Mouse (Mus musculus) spleen, postnatal 14 days (tissue): ENCODE data around the gene Lrfn3.

Experiments used
- DNase-seq, 2 experiments: peaks; one replicate each; pipeline ENCODE4 v3.0.0; 2021 to 2022; ENCODE audit warnings: low spot score in 2 of 2

Gene Lrfn3

GRCm38 (mm10) chr7:30346635-30347379 is 15.8 kb downstream of the Lrfn3 start:
- DNase-seq, result peak in 1 of 2 experiments; percentile 50

DNA sequence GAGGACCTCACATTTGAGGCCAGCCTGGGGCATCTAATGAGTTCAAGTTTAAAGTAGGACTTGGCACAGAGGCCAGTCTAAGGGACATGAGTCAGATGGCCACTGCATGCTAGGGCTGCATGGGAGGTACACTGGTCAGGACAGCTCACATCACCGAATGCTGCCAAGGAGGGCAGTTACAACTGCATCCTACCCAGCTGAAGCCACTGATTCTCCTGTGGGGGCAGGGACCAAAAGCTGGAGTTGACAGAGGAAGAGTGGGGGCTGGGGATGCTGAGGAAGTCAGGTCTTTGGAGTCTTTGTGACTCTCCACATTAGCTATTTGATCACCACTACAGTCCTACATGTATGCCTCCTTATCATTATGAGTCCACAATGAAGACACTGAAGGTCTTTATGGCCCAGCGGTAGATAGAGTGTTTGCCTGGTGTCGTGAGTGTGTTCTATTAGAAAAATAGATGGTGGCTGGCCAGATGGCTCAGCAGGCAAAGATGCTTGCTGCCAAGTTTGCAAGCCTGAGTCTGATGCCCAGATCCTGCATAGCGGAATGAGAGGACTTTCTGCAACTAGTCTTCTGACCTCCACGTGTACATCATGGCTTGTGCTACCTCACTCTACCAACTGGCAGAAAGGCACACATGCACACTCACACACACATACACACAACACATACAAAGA is 23.0 kb downstream of the Lrfn3 start:
- no peak for DNase-seq

- peak; percentile 30 to 56 for DNase-seq
These were observed 26.2 kb downstream of the Lrfn3 start for GRCm38 (mm10) chr7:30336384-30336783.

DNA sequence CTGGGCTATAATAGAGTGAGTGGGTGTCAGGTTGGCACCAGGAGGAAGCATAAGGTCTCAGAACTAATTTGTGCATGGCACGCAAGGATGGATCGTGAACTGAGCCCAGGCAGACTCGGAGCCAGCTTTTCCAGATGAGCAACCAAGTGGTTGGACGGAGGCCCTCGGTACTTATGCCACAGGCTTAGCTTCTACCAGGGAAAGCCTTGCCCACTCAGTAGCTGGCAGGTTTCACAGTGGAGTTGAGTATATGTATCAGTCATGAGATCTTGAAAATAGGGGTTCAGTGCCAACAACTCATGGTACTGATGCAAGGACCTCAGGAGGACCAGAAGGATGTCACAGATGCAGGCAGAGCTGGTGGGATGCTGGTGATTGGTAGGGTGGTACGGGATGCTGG is 26.9 kb downstream of the Lrfn3 start:
- no peak for DNase-seq

- no peak for DNase-seq
These were observed 28.0 kb downstream of the Lrfn3 start for GRCm38 (mm10) chr7:30334563-30334962.

DNA sequence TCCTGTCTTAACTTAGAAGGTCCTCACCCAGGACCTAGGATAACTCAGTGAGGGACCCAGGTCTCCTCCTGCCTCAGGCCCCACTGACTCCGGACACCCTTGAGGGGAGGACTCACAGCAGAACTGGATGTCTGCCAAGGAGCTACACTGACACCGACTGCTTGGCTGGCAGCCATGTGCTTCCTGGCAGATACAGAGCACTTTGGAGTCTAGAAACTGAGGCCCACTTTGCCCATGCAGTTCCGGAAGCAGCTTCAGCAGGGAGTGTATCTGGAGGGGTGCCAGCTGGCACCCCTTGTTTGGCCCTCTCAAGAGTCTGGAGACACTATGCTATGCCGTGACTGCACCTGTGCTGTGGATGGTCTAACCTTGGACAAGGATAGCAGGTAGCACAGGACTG is 29.1 kb downstream of the Lrfn3 start:
- no peak for DNase-seq

- DNase-seq, result no peak
These were observed 29.8 kb downstream of the Lrfn3 start for GRCm38 (mm10) chr7:30332622-30333259.

DNA sequence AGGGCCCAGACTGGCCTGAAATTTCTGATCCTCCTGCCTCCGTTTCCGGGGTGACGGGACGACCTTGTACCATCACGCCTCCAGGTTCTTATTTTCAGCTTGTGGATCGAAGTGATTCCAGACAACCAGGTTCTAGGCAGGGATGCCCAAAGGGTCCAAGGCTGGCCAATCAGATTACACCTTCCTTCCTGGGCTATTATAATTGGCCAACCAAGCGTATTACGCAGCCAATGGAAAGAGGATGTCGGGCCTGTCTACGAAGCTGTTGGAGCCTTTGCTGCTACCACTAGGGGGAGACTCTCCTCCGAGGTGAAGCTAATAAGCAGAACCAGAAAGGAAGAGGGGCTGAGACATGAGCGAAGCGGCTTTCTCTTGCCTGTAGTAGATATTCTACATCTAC is 30.7 kb downstream of the Lrfn3 start:
- DNase-seq, result peak; percentile 19 to 64

DNA sequence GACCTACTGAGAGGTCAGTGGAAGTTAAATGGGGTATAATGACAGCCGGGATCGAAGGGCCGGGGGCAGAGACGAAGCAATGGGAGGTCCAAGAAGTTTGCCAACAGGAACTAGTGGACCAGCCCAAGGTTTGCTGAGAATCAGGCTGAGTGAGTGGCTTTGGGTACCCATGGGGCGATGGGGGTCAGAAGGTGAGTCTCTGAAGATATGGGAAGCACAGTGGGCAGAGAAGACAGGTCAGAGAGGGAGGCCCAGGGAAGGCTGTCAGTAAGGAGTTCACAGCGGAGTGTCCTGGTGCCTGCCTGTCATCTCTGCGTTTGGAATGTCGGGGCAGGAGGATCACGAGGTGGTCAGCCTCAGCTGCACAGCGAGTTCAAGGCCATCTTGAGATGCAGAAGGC is 34.2 kb downstream of the Lrfn3 start:
- DNase-seq, result no peak

DNA sequence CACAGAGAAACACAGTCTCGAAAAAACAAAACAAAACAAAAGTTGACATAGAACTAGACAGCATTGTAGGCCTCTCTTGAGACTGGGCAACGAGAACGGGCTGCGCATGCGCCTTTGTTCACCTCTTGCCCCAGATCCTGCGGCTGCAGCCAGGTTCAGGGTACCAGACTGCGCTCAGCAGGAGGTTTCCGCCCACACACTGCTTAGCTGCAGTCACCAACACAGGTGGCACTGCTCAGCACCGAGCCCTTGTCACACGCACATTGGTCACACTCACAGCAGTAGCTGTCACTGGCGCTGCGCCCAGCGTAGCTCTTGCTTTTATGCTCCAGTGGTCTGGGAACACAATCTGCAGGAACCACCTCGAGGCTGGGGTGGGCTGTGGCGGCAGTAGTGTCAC is 35.4 kb downstream of the Lrfn3 start:
- no peak for DNase-seq

DNA sequence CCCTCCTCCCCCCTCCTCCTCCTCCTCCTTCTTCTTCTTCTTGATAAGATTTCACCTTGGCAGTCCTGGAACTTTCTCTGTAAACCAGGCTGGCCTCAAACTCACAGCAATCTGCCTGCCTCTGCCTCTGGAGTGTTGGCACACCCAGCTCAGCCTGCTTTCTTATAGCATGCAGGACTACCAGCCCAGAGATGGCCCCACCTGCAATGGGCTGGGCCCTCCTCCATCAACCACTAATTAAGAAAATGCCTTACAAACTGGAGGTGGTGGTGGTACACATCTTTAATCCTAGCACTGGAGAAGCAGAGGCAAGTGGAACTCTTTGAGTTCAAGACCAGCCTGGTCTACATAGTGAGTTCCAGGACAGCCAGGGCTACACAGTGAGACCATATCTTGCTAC is 36.1 kb downstream of the Lrfn3 start:
- DNase-seq, result no peak

- DNase-seq, result peak; percentile 27 to 61
These were observed 37.2 kb downstream of the Lrfn3 start for GRCm38 (mm10) chr7:30325364-30325763.

DNA sequence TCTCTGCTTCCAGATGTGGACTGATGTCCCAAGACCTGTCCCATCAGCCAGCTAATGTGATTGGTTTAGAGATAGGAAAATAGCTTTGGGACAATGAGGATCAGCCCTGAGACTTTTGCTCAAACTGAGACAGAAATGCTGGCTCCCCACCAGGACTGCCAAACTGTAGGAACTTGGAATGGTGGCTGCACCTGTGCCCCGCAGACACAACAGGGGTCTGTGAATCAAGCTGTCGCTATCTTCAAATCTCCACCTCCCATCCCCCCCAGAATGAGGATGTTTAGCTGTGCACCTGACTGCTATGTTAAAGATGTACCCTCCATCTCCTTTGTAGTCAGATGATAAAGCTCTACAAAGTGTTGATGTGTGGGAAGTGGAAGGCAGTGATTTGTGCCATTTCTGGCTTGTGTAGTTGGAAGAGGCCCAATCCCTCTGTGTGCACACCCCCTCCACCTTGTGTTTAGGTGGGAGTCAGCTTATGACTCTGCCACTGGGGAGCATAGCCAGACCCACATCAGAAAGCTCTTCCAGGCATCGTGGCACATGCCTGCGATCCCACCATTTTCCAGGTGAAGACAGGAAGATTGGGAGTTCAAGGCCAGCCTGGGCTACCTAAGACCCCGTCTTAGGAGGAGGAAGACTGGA is 38.1 kb downstream of the Lrfn3 start:
- DNase-seq, result no peak

DNA sequence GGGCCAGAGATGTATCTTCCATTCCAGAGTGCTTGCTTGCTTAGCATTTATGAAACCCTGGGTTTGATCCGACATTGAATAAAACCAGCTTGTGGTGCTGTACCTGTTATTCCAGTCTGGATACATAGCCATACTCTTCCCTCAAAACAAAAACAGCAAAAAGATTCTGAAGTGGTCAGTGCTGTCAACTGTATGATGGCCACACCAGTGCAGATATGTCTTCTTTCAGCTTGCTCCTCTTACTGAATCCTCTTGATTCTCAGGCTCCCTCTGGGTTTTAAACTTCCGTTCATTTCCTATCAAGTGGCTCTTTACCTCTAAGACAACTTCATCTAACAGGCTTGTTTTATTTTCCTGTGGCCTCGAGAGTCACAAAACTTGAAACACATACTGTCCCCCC is 38.8 kb downstream of the Lrfn3 start, which contains the start of gene Sdhaf1:
TSS of gene Sdhaf1 (minus strand) at position 101 of the 400 bp plus-strand sequence.
- no peak for DNase-seq

GRCm38 (mm10) chr7:30322865-30323264 is 39.7 kb downstream of the Lrfn3 start:
- DNase-seq, result no peak

DNA sequence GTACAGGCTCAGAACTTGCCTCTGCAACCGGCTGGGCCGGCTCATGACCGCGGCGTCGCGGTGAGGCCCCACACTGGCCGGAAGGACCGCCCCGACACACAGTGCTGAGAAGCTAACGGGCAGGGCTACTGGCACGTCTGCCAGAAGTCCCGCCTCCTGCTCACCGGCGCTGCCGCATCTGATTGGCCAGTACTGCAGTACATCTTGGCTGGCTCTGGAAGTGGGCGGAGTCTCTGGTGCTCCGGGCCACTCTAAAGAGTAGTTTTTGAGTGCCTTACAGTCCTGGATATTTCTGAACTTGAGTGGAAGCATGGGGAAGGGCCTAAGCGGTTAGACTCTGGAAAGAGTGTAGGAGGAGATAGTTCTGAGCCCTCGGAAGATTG is 40.3 kb downstream of the Lrfn3 start:
- DNase-seq, result peak; percentile 92 to 94

GRCm38 (mm10) chr7:30321539-30322284 is 40.9 kb downstream of the Lrfn3 start, which contains the start of gene E130208F15Rik:
TSS of gene E130208F15Rik (plus strand) at chr7:30321740.
- DNase-seq, result peak; percentile 37 to 51

GRCm38 (mm10) chr7:30320946-30321345 is 41.6 kb downstream of the Lrfn3 start:
- DNase-seq, result no peak

GRCm38 (mm10) chr7:30318142-30318541 is 44.4 kb downstream of the Lrfn3 start:
- DNase-seq, result no peak

DNA sequence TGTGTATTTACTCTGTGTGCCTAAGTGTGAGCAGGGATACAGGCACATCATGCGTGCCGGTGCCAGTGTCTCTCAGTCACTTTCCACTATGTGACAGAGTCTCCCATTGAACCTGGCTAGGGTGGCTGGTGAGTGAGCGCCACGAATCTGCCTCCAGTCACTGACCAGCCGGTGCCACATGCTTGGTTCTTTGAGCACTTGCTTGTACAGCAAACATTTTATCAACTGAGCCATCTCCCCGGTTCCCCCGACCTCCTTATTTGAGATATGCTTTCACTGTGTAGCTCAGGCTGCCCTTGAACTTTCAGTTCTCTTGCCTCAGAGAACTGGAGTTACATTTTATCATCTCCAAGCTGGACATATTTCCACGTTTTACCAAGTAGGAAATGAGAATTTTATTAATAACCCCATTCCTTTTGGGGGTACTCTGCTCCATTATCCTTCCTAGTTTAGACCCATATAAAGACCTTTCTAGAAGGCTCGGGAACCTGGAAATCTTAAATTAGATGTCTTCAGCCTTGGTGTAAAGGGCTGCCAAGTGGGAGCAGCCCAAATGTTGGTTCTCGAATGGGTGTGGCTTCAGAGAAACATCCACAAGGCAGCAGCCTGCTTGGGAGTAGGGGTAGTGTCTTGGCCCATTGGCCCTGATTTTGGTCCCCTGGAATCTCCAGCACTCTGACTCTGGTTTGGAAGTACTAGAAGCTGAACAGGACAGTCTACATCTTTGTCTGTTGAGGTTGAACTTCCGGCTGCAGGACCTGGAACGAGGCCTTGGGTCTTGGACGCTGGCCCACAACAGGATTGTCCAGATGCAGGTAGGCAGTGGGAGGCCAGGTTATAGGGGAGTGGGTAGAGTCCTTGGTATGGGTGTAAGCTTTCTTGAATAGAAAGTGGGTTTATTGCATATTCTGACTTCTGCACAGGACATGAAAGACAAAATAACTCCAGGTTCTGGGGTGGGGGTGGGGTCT is 46.7 kb downstream of the Lrfn3 start:
- no peak for DNase-seq
